Mouse (Mus musculus): ENCODE measurements around the gene Tmem52b.

Tmem52b gene

DNA sequence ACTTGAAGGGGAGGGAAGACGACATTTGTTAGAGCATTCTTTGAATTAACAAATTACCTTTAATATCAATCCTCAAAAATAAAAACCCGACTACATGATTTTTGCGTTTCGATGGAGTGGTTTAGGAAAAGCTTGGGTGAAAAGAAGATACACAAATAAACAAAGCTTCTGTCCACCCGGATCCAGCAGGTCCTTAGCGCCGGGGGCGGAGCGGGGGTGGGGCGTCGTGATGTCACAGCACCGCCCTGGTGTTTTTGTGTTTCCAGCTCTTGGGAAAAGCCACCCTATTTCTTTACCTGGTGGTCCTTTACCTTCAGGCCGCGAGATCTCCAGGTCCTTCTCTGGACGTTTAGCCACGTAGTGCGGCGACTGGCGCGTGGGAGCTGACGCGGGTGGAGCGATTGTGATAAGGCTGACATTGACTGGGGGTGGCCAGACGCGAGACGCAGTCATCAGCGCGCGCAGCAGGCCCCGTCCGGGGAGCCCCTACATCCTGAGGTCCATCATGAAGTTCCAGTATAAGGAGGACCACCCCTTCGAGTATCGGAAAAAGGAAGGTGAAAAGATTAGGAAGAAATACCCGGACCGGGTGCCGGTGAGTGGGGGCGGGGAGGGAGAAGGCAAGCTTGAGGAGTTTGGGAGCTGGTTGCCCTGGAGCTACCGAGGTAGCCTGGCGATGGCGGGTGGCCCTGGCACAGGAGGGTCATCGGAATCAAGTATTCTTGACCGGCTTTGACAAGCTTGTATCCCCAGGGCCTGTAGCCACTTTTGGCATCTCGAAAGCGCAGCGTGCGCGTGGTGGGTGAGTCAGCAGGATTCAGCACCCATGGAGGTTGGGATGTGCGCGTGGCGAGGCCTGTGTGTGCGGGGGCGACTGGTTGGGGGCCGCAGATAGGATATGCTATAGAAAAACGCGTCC lies 20.8 kb downstream of the Tmem52b start, which contains the start of gene Gabarapl1:
Gene Gabarapl1 (plus strand): TSS at position 219 of the 919 bp plus-strand sequence.
- peak; percentile 92 to 93 for DNase-seq

- DNase-seq, result no peak
These were observed 21.7 kb downstream of the Tmem52b start for GRCm38 (mm10) chr6:129534057-129534456.

DNA sequence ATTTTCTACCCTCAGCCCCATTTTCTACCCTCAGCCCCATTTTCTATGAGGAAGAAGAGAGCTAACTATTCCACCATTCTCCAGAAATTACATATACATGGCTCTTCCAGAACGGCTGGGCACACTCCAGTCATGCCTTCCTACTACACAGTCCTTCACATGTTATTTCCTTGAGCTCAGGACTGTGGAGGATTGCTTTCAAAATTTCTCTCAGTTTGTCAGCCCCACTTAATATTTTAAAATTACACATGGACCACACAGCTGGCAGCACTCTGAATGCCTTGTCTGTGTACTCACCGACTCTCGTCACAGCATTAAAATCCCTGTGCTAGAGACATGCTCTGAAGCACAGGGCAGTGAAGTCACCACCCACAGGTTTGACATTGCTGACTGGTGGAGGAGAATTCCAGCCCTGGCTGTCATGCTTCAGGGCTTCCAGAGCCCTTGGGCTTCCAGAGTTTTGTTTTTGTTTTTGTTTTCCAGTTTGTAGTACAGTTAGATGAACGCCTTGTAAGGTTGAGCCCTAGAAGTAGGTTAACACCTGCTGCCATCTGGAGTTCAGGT lies 22.4 kb downstream of the Tmem52b start:
- peak; percentile 68 to 75 for DNase-seq

DNA sequence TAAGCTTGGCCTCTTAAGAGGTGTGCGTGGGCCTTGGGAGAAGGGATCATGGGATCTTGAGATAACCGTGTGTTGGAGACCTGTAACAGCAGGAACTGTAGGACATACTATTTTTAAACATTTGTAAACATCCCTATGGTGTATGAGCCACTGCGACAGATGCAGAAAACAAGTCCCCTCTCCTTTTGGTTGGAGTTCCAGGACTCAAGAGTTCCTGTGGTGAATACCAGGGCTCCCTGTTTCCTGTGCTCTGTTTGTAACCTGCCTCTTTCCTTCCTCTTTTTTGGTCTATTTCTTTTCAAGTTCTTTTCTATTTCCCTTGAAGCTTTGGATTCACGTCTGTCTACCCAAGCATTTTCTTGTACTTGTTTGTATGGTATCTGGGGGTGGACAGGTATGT lies 23.4 kb downstream of the Tmem52b start:
- no peak for DNase-seq

- no peak for DNase-seq
These were observed 26.2 kb downstream of the Tmem52b start for GRCm38 (mm10) chr6:129538555-129538954.

DNA sequence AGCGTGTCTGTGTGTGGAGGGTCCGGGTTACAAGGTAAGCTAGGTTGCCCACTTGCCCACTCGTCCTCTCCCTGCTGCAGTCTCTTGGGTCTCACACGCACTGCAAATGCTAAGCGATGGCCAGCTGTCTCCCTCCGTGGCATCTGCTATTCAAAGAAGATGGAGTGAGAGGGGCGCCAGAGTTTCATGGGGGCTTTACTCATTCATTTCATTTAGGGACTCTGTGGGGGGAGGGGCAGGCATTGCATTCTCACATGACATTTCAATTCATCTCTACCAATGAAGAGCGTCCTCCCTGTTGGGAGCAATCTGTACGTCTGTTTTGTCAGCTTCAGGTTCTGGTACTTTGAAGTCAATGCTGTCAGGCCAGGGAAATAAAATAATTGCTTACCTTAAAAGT lies 29.6 kb downstream of the Tmem52b start:
- no peak for DNase-seq

DNA sequence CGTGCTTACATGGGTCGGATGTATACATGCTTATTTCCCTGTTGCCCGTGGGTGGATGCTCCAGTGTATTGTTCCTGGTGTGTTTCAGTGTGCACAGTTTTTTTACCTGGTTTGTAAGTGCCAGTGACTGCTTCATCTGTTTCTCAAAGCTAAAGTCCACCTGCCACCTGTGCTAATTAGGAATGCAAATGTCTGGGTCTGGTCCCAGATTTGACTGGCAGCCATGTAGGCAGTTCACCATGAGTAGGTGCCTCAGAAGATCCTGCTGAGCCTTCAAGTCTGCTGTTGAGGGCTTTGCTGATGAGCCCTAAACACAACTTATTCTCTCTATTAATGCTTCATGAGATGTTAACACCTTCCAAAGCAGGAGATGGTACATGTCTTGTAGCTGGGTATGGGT lies 30.2 kb downstream of the Tmem52b start:
- peak in 1 of 2 experiments; percentile 41 for DNase-seq

GRCm38 (mm10) chr6:129543709-129544606 lies 31.6 kb downstream of the Tmem52b start:
- peak; percentile 74 to 86 for DNase-seq

GRCm38 (mm10) chr6:129547277-129547676 lies 34.9 kb downstream of the Tmem52b start:
- DNase-seq, result no peak

GRCm38 (mm10) chr6:129548009-129548408 lies 35.7 kb downstream of the Tmem52b start:
- DNase-seq, result no peak

DNA sequence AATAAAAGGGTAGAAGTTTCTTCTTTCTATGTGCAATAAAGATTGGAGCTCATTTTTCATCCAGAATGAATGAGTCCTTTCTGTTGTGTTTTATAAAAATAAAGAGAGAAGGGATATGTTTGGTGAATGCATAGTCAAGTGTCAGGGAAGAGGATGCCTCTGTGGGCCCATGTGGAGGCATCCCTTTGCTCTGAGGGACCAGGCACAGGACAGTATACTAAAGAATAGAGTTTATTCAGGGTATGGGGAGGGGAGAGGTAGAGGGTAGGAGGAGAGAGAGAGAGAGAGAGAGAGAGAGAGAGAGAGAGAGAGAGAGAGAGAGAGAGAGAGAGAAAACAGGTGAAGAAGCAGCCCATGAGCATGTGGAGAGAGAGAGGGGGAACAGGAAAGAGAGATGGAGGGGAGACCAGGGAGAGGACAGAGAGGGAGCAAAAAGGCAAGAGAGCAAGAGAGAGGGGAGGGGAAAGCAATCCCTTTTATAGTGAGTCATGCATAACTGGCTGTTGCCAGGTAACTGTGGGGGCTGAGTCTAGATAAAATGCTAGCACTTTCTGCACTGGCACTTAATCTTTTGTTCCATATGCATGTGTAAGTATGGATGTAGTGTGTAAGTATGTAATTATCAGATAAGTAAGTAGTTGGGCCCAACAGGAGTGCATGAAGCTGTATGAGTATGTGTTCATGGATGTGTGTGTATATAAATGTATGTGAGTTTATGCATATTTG lies 45.1 kb downstream of the Tmem52b start:
- no peak for DNase-seq

DNA sequence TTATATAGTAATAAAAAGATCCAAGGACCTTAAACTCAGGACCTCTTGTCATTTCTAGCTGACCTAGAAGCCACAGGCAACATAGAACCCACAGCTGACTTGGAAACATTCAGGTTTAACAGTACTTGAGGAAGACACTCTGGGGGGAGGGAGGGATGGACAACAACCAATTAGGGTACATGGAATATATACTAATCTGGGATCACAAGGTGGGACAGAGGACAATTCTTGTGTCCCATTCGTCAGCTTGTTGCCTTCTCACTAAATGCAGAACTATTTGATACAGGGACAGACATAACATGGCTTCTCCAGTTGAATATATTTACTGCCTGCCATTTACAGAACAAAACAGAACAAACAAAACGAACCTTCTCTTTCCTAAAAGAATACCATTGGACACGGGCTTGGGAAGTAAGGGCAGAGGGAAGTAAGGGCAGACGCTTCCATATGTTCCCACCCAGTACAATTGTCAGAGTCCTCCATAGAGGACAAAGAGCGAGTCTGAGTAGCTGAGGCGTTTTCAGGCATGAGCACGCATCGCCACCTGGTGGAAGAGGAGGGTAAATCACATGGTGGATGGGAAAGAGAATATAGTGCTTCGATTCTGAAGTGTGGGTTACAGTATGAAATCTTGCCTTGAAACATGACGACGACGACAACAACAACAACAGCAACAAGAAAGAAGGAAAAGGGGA lies 46.7 kb downstream of the Tmem52b start:
- DNase-seq, result peak; percentile 49 to 82

- DNase-seq, result no peak
These were observed 47.3 kb downstream of the Tmem52b start for GRCm38 (mm10) chr6:129559641-129560027.

DNA sequence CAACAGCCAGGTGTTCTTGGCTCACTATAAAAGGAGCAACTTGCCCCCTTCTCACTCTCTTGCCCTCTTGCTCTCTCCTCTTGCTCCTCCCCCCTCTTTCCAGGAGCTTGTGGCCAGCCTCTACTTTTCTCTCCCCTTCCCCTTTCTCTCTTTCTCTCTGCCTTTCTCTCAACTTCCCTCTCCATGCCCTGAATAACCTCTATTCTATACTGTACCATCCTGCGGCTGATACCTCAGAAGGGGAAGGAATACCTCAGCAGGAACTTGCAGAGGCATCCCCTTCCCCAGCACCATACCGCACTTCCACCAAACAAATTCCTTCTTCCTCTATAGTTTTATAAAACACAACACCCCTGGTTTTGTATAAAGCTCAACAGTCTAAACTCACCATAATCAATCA lies 52.9 kb downstream of the Tmem52b start:
- no peak for DNase-seq

All from kidney, adult 8-10 months (tissue).